15 mouse cellular contexts compared by ENCODE assay signal in genomic region chr14:32439744-32440143, GRCm38 (mm10). TPM values are rescaled to one million over a fixed set of nuclear protein-coding genes. Genes with fewer than 3 reads are reported as not detected.
DNase-seq lines count a peak whose midpoint lies in the region; ATAC-seq lines count a peak whose summit lies in the region.
"Had no signal": no experiment of that assay in that cellular context is flagged by ENCODE, and none has a peak within 500 bp of the region (broad histone marks: within the 10 kb centered on the region; RNA-seq: fewer than 3 reads in every experiment).

No protein-coding gene starts in this region.

- WGBS in forebrain, embryonic 13.5 days: 20% methylated on average over 3 of the region's 3 CpGs
- 37% methylated on average over 3 of the region's 3 CpGs for WGBS in forebrain, embryonic 11.5 days

- peak; percentile 90 for ATAC-seq in forebrain, embryonic 13.5 days
- ATAC-seq in forebrain, embryonic 11.5 days (replicated peaks; ENCODE audit: low FRiP score): no peak

- DNase-seq in forebrain, embryonic 11.5 days (ENCODE audit: low spot score): no peak
- DNase-seq in urinary bladder, adult 2 months (ENCODE audit: low spot score): peak; percentile 2
- no peak for DNase-seq in urinary bladder, postnatal 10 days (ENCODE audit: low spot score)
- DNase-seq in layer of hippocampus, adult 9-10 months (ENCODE audit: low spot score): peak; percentile 6
- peak; percentile 48 for DNase-seq in yolk sac, embryonic 10.5 days (ENCODE audit: low spot score)
- DNase-seq in frontal cortex, adult 2 months (ENCODE audit: extremely low spot score in 1 of 2, low spot score in 1 of 2): no peak
- DNase-seq in right cerebral cortex, postnatal 14 days: no peak
- DNase-seq: adrenal gland, adult 8-10 months; cerebellum, adult 18-20 months; gastrocnemius, postnatal 25 days; heart, postnatal 14 days had no signal

- no peaks in the 10 kb centered on the region for H3K36me3 ChIP-seq in forebrain, embryonic 13.5 days (ENCODE audit: poor library complexity, severe bottlenecking)
- no peaks in the 10 kb centered on the region for H3K36me3 ChIP-seq in forebrain, embryonic 11.5 days (ENCODE audit: control insufficient read depth, insufficient read depth, low read length)

- H3K4me3 ChIP-seq in forebrain, embryonic 13.5 days: no peak overlapping the region
- no peak overlapping the region for H3K4me3 ChIP-seq in forebrain, embryonic 11.5 days (ENCODE audit: low read depth, low read length)

- no peaks in the 10 kb centered on the region for H3K9me3 ChIP-seq in forebrain, embryonic 13.5 days (replicated peaks)
- no peaks in the 10 kb centered on the region for H3K9me3 ChIP-seq in forebrain, embryonic 11.5 days (ENCODE audit: control insufficient read depth, low read length)

- peaks cover 24% of the 10 kb centered on the region for H3K4me1 ChIP-seq in forebrain, embryonic 13.5 days
- no peaks in the 10 kb centered on the region for H3K4me1 ChIP-seq in forebrain, embryonic 11.5 days (replicated peaks; ENCODE audit: control insufficient read depth, insufficient read depth, low read length)

- peaks cover 16% of the 10 kb centered on the region; the same call in 1 of the 2 replicates for H3K27me3 ChIP-seq in forebrain, embryonic 13.5 days
- H3K27me3 ChIP-seq in forebrain, embryonic 11.5 days (ENCODE audit: control insufficient read depth, insufficient read depth, low read length): no peaks in the 10 kb centered on the region

- peak overlapping the region; percentile 21; the same call in 1 of the 2 replicates for H3K27ac ChIP-seq in forebrain, embryonic 13.5 days
- no peak overlapping the region for H3K27ac ChIP-seq in forebrain, embryonic 11.5 days (ENCODE audit: low read depth, low read length)

- no peak overlapping the region for H3K9ac ChIP-seq in forebrain, embryonic 13.5 days
- H3K9ac ChIP-seq in forebrain, embryonic 11.5 days (ENCODE audit: low read length): no peak overlapping the region

- no peak overlapping the region for H3K4me2 ChIP-seq in forebrain, embryonic 13.5 days
- no peak overlapping the region for H3K4me2 ChIP-seq in forebrain, embryonic 11.5 days (ENCODE audit: low read depth, low read length, severe bottlenecking)
- H3K4me2 ChIP-seq: liver, embryonic 11.5 days had no signal

RNA-seq across cellular contexts. Expression of gene Slc18a3, which starts 24.9 kb away (rescaled TPM):
- 0.33 and 0.35 TPM in 2 replicates for polyA plus RNA-seq in forebrain, embryonic 13.5 days (2015; fragmentation: Nextera tagmentation; extraction: Ambion mirVana)
- polyA plus RNA-seq in forebrain, embryonic 11.5 days (2014; fragmentation: Nextera tagmentation; extraction: Ambion mirVana): 0.12 and 0.15 TPM in 2 replicates
- polyA plus RNA-seq in urinary bladder, adult 2 months (2012; rRNA removed): 0.14 and 0.29 TPM in 2 replicates
- polyA plus RNA-seq in frontal cortex, adult 2 months (2012; rRNA removed): 0.14 and 0.53 TPM in 2 replicates
- polyA plus RNA-seq: spleen, adult 2 months had no signal

RNA-seq across cellular contexts. Expression of gene Chat, which starts 26.0 kb away (rescaled TPM):
- polyA plus RNA-seq in forebrain, embryonic 13.5 days (2015; fragmentation: Nextera tagmentation; extraction: Ambion mirVana): 0.15 TPM in 1 of 2 replicates, not detected in the other
- polyA plus RNA-seq in forebrain, embryonic 11.5 days (2014; fragmentation: Nextera tagmentation; extraction: Ambion mirVana): not detected in 2 replicates
- 0.07 and 0.08 TPM in 2 replicates for polyA plus RNA-seq in urinary bladder, adult 2 months (2012; rRNA removed)
- polyA plus RNA-seq in frontal cortex, adult 2 months (2012; rRNA removed): 0.42 and 0.69 TPM in 2 replicates
- polyA plus RNA-seq: liver, embryonic 11.5 days; spleen, adult 2 months had no signal

RNA-seq across cellular contexts. Expression of gene 1700024G13Rik, which starts 51.6 kb away (rescaled TPM):
- 0.50 and 0.74 TPM in 2 replicates for polyA plus RNA-seq in forebrain, embryonic 13.5 days (2015; fragmentation: Nextera tagmentation; extraction: Ambion mirVana)
- polyA plus RNA-seq in forebrain, embryonic 11.5 days (2014; fragmentation: Nextera tagmentation; extraction: Ambion mirVana): not detected in 2 replicates
- not detected in 2 replicates for polyA plus RNA-seq in urinary bladder, adult 2 months (2012; rRNA removed)
- not detected in 2 replicates for polyA plus RNA-seq in frontal cortex, adult 2 months (2012; rRNA removed)
- polyA plus RNA-seq: large intestine, adult 2 months; liver, embryonic 11.5 days; spleen, adult 2 months had no signal

Comparison
In these comparisons a context has a peak if more than half of its experiments do, and no peak if none do; other contexts are left out.
1. DNase-seq: peak in urinary bladder, adult 2 months (single experiment), layer of hippocampus, adult 9-10 months (single experiment) and yolk sac, embryonic 10.5 days (single experiment); none in forebrain, embryonic 11.5 days (single experiment), urinary bladder, postnatal 10 days (single experiment), frontal cortex, adult 2 months (0 of 2) and right cerebral cortex, postnatal 14 days (single experiment).